Mouse (Mus musculus): ENCODE results near the gene Resp18. TPM values are rescaled to one million over a fixed set of nuclear protein-coding genes. Genes with fewer than 3 reads are reported as not detected.
"Not testable (repeated sequence)": the region's sequence is repeated elsewhere in the genome, so short reads cannot be mapped to it uniquely, and the experiment has no call there.

Resp18 gene
- polyA plus RNA-seq, 1 experiment from 2014 or later = 97.4 TPM

DNA sequence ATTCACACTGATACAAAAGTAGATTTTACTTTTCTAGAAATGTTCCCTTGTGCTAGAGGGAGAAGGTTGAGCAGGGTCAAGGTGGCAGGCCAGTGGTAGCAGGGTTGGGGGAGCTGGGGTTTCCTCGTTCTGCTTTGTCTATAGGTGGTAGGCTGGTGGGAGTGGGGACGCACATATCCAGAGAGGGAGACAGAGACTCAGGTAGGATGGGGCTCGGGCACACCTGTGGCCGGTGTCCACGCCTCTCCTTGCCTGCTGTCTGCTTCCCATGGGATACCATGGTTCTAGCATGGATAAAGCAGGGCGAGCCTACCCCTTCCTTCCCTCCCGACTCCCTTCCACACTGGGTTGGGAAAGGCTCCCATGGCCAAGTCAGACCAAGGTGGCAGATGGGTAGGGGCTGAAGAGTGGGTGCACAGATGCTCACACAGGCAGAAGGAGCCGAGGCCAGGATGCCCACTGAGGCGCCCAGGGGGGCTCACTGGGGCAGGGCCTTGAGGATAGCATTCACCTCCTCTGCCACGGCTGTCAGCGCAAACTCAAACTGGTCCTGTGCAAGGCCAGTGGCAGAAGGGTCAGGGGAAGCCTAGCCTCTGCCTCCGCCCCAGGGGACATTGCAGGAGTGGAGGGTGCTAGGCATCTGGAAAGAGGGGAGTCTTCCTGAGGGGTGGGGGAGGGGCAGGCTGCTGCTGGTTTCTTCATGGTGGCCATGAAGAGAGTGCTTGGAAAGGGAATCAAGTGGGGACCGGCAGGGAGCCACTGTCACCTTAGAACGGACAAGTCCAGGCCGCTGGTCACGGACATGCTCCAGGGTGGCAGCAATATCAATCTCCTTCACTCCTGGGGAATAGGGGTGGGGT is 30.9 kb downstream of the Resp18 start:
- 85% methylated on average over 16 of the region's 16 CpGs for WGBS
- no peaks in the 10 kb centered on the region for H3K9me3 ChIP-seq
- H3K4me3 ChIP-seq (replicated peaks) = no peak overlapping the region
- no peak for ATAC-seq
- no peak overlapping the region for H3K4me2 ChIP-seq (replicated peaks)
- peaks cover 26% of the 10 kb centered on the region for H3K4me1 ChIP-seq (replicated peaks)
- 0 out of 2 replicates have a peak overlapping the region, but pooled peaks have one; percentile 48 for H3K9ac ChIP-seq (replicated peaks)
- H3K27me3 ChIP-seq = no peaks in the 10 kb centered on the region
- H3K36me3 ChIP-seq = peaks cover 17% of the 10 kb centered on the region
- H3K27ac ChIP-seq = no peak overlapping the region

DNA sequence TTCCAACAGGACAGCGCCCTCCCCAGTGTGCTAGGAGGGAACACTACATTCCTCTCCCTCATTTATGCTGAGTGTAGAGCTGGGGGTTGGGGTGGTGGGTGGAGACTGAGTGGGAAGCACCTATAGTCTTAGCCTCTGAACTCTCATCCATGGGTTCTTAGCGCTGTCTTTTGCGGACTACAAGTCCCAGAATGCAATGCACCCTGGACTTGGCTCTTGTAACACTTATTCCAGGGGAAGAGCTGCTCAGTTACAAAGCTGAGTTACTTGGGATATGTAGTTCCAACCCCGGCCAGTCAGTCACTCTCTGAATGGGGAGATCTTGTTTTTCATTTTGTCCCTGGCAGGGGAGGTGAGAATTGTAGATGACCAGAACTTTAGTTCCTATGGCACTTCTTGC is 33.4 kb downstream of the Resp18 start:
- Histone ChIP-seq H3K27ac (no peak overlapping the region), H3K4me1 (replicated peaks) (peaks cover 15% of the 10 kb centered on the region), H3K36me3 (peaks cover 31% of the 10 kb centered on the region), H3K27me3 (no peaks in the 10 kb centered on the region), H3K4me3 (replicated peaks) (no peak overlapping the region), H3K9me3 (no peaks in the 10 kb centered on the region), H3K4me2 (replicated peaks) (no peak overlapping the region), H3K9ac (replicated peaks) (no peak overlapping the region)
- WGBS = 14% methylated on average over 4 of the region's 4 CpGs
- ATAC-seq = peak; percentile 67

DNA sequence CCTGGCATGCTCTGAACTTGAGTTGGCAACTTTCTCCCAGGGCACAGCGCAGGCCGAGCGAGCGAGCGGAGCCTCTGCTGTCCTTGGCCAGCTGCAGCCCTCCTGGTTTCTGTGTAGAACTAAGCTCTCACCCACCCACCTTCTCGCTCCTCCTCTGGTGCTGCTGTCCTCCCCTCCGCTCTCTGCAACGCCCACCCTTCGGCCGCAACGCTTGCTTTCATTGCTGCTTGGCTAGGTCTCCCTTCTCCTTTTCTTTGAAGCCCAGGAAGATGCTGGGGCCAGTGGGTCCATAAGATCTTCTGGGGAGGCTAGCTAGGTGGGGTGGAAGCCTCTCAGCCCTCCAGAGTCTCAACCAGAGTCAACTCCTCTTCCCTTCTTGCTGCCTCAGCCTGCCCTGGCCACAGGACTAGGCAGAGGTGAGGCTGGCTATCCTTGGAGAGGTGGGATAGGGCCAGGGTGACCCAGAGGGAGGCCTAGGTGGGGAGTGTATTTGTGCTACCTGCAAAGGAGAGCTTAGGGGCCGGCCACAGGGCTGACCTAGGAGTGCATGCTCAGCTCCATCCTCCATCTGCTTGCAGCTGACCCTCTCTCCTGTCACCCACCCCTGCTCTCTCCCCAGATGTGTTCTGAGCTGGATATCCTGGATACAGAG is 33.9 kb downstream of the Resp18 start:
- 85% methylated on average over 12 of the region's 12 CpGs for WGBS
- Histone ChIP-seq H3K27ac (no peak overlapping the region), H3K9ac (replicated peaks) (peak overlapping the region; percentile 32; the same call in 1 of the 2 replicates), H3K36me3 (peaks cover 36% of the 10 kb centered on the region), H3K9me3 (no peaks in the 10 kb centered on the region), H3K4me3 (replicated peaks) (no peak overlapping the region), H3K4me1 (replicated peaks) (peaks cover 15% of the 10 kb centered on the region), H3K4me2 (replicated peaks) (no peak overlapping the region), H3K27me3 (no peaks in the 10 kb centered on the region)
- peak; percentile 29; the same call in 1 of the 2 replicates for ATAC-seq

DNA sequence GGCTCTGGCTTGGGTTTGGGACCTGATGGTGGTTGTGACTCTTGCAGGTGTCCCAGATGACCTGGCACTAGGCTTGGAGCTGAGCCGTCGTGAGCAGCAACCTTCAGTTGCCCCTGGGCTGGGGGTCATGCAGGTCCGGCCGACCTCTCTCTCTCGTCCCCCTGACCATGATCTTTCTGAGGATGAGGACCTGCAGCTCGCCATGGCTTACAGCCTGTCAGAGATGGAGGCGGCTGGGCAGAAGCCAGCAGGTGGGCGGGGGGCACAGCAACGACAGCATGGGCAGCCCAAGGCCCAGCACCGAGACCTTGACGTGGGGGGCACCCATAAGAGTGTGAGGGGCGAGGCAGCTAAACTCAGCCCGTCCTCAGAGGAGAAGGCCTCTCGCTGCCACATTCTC is 34.8 kb downstream of the Resp18 start:
- H3K27ac ChIP-seq = no peak overlapping the region
- no peak overlapping the region for H3K4me3 ChIP-seq (replicated peaks)
- no peak overlapping the region for H3K4me2 ChIP-seq (replicated peaks)
- no peaks in the 10 kb centered on the region for H3K27me3 ChIP-seq
- no peaks in the 10 kb centered on the region for H3K9me3 ChIP-seq
- H3K36me3 ChIP-seq = peaks cover 38% of the 10 kb centered on the region
- peaks cover 15% of the 10 kb centered on the region for H3K4me1 ChIP-seq (replicated peaks)
- WGBS = 89% methylated on average over 13 of the region's 14 CpGs
- ATAC-seq = no peak
- no peak overlapping the region for H3K9ac ChIP-seq (replicated peaks)

DNA sequence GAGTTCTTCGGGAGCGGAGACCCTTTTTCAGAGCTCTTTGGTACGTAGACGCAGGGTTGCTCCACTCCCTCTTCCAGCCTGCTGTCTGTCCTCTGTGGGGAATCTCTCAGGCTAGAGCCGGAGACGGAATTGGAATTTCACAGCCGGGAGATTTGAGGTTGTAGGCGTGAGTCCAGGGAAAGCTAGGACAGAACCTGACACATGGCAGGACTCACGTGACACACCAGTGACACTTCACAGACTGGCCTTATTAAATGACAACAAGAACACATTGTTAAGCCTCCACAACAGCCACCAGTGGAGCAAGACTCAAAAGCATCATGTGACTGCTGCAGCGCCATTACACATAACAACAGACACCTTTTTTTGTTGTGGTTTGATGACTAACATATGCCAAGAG is 38.6 kb downstream of the Resp18 start:
- Histone ChIP-seq H3K27me3 (no peaks in the 10 kb centered on the region), H3K27ac (no peak overlapping the region), H3K4me2 (replicated peaks) (no peak overlapping the region), H3K4me1 (replicated peaks) (peaks cover 17% of the 10 kb centered on the region), H3K9ac (replicated peaks) (no peak overlapping the region), H3K36me3 (peaks cover 37% of the 10 kb centered on the region), H3K4me3 (replicated peaks) (no peak overlapping the region), H3K9me3 (no peaks in the 10 kb centered on the region)
- no peak for ATAC-seq
- WGBS = 87% methylated on average over 10 of the region's 10 CpGs

DNA sequence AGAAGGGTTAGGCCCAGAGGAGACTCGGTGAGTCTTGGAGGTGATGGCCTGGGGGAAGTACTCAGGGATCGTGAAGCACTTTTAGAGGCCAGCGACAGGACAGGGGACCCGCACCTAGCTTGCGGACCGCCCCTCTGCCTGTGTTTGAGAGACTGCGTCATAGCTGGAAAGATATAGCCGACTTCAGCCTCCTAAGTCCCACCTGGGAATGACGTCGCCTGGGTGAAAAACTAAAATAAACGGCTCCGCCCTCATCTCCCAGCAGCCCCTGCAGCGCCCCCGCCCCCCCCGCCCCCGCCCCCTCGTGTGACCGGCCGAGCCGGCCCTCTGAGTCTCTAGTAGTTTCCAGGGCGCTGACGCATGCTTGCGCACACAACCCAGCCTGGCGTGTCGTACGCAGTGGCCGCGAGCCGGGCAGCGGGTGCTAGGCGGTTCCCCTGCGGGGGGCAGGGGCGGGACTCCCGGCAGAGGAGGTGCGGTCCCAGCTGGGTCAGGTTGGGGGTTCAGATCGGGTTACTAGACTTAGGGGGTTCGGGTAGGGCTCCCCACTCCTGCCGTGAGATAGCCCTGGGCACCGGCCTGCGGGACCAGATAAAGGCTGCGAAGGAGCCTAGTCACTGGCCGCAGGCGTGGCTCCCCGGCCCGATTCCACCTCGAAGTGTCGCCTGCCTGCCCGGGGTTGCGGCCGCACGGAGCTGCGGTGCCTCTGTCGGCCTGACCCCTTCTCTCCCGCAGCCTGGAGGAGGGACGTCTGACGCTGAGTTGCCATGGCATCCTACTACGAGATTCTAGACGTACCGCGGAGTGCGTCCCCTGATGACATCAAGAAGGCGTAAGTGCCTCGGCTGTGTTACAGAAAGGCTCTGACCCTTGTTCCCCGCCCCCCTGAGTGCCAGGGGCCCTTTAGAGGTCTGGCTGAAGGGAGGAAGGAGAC is 41.8 kb downstream of the Resp18 start, which contains the start of gene Dnajb2:
TSS of gene Dnajb2 (plus strand) at position 290 of the 934 bp plus-strand sequence.
- ATAC-seq = peak; percentile 85
- under 1% methylated on average over 64 of the region's 64 CpGs for WGBS

DNA sequence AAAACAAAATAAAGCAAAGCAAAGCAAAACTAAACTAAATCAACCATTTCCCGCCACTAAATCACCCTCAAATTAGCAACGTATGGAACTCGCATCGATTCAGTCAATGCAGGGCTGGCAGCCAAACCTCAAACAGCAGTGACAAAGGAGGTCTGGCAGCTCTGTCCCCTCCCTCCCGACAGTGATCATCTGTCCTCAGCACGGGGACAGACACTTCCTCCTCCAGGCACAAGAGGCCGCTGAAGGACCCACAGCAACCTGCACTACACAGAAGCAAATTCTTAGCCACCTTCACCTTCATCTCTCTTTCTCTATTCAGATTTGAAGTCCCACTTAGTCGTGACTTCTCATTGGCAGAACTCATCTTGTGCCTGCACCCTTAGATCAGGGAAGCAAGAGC is 43.6 kb downstream of the Resp18 start:
- no peak overlapping the region for H3K9ac ChIP-seq (replicated peaks)

More for the DNA sequence above, 41.8 kb downstream of the Resp18 start, which contains the start of gene Dnajb2:
- Histone ChIP-seq H3K36me3 (peaks cover 19% of the 10 kb centered on the region), H3K4me3 (replicated peaks) (peak within 1 kb of the TSS; percentile 61), H3K9me3 (no peaks in the 10 kb centered on the region), H3K27me3 (peaks cover 3% of the 10 kb centered on the region; the same call in 1 of the 2 replicates), H3K27ac (peak within 1 kb of the TSS; percentile 88), H3K4me1 (replicated peaks) (peaks cover 19% of the 10 kb centered on the region), H3K4me2 (replicated peaks) (peak within 1 kb of the TSS; percentile 88), H3K9ac (replicated peaks) (peak within 1 kb of the TSS; percentile 87)

DNA sequence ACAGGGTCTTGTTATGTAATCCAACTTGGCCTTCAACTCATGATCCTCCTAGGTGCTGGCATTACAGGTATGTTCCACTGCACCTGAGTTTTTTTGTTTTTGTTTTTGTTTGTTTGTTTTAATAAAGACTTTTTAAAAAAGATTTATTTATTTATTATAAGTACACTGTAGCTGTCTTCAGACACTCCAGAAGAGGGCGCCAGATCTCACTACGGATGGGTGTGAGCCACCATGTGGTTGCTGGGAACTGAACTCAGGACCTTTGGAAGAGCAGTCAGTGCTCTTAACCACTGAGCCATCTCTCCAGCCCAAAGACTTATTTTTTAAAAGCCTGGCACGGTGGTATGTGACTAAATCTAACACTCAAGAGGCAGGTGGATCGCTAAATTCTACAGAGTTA is 45.7 kb downstream of the Resp18 start:
- WGBS = 65% methylated on average over 4 of the region's 4 CpGs
- H3K9me3 ChIP-seq = not testable (repeated sequence)

More for the DNA sequence above, 43.6 kb downstream of the Resp18 start:
- peaks cover 7% of the 10 kb centered on the region; the same call in 1 of the 2 replicates for H3K27me3 ChIP-seq
- no peak overlapping the region for H3K27ac ChIP-seq
- under 1% methylated on average over 8 of the region's 8 CpGs for WGBS
- peak overlapping the region; percentile 29 for H3K4me2 ChIP-seq (replicated peaks)
- H3K4me3 ChIP-seq (replicated peaks) = no peak overlapping the region
- ATAC-seq = peak; percentile 66
- H3K4me1 ChIP-seq (replicated peaks) = peaks cover 19% of the 10 kb centered on the region
- H3K9me3 ChIP-seq = no peaks in the 10 kb centered on the region
- peaks cover 5% of the 10 kb centered on the region; the same call in 1 of the 2 replicates for H3K36me3 ChIP-seq

DNA sequence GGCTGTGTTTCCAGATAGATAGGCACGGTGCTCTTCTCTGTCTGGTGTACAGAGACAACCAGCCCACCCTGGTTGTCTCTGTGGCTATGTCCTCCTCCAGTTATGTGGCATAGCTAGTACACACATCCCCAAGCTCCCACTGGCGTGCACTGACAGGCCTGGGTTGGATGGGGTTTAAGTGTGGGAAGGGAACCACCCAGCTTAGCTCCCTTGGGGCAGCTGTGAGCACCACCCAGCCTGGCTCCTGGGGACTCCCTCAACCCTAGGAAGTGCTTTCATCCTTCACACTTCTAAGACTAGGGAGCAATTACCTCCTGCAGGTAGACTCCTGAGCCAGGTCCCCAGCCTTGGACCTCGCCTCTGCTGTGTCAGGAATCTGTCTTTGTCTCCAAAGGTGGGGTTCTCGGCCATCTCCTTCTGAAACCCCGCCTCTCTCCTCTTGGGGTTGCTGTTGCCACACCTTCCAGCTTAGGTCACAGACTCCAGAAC is 46.5 kb downstream of the Resp18 start, which contains the start of gene A630095N17Rik:
TSS of gene A630095N17Rik (minus strand) at position 439 of the 489 bp plus-strand sequence.
- Histone ChIP-seq H3K4me2 (replicated peaks) (no peak within 1 kb of the TSS), H3K27ac (no peak within 1 kb of the TSS), H3K4me3 (replicated peaks) (no peak within 1 kb of the TSS), H3K9me3 (no peaks in the 10 kb centered on the region), H3K27me3 (peaks cover 12% of the 10 kb centered on the region; the same call in 1 of the 2 replicates), H3K36me3 (no peaks in the 10 kb centered on the region), H3K9ac (replicated peaks) (no peak within 1 kb of the TSS), H3K4me1 (replicated peaks) (peaks cover 11% of the 10 kb centered on the region)
- 71% methylated on average over 5 of the region's 5 CpGs for WGBS
- ATAC-seq = no peak

More for the DNA sequence above, 45.7 kb downstream of the Resp18 start:
- Histone ChIP-seq H3K4me1 (replicated peaks) (peaks cover 19% of the 10 kb centered on the region), H3K27me3 (peaks cover 12% of the 10 kb centered on the region; the same call in 1 of the 2 replicates)
- not testable (repeated sequence) for H3K9ac ChIP-seq (replicated peaks); H3K4me3 ChIP-seq (replicated peaks); H3K36me3 ChIP-seq; H3K4me2 ChIP-seq (replicated peaks); H3K27ac ChIP-seq; ATAC-seq

DNA sequence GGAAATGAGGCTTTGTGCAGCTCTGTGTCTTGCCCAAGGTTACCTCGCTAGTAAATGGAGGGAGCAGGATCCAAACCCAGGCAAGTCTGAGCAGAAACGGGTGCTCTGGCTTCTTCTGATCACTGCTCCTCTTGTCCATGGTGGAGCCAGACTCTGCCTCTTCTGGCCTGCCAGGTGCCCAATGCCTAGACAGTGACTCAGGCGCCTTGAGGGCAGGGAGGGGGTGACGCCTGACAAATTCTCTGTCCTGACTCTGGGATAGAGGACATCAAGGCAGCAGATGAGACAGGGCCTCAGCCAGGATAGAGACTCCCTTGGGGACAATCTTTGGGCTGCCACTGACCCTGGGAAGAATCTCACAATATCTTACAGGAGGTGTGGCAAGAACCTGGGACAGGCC is 47.0 kb downstream of the Resp18 start:
- Histone ChIP-seq H3K36me3 (no peaks in the 10 kb centered on the region), H3K4me2 (replicated peaks) (no peak overlapping the region), H3K27me3 (peaks cover 14% of the 10 kb centered on the region; the same call in 1 of the 2 replicates), H3K9me3 (no peaks in the 10 kb centered on the region), H3K4me1 (replicated peaks) (peaks cover 10% of the 10 kb centered on the region), H3K27ac (no peak overlapping the region), H3K9ac (replicated peaks) (no peak overlapping the region), H3K4me3 (replicated peaks) (no peak overlapping the region)
- ATAC-seq = no peak
- 75% methylated on average over 4 of the region's 4 CpGs for WGBS

DNA sequence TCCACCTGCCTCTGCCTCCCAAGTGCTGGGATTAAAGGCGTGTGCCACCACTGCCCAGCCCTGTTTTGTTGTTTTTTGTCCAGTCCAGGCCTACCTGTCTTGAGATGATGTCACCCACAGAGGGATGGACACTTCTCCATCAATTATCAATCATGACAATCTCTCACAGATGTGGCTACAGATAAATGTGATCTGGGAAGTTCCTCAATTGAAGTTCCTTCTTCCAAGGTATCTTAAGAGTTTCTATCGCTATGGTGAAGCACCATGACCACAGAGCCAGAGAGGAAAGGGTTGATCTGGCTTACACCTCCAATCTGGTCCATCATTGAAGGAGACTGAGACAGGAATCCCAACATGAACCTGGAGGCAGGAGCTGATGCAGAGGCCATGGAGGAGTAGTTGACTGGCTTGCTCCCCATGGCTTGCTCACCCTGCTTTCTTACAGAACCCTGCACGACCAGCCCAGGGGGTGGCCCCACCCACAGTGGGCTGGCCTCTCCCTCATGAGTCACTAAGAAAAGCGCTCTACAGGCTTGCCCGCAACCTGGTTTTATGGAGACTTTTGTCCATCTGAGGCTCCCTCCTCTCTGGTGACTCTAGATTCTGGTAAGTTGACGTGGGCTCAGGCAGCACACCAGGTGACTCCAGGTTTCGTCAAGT is 47.8 kb downstream of the Resp18 start:
- peaks cover 15% of the 10 kb centered on the region; the same call in 1 of the 2 replicates for H3K27me3 ChIP-seq
- H3K9ac ChIP-seq (replicated peaks) = no peak overlapping the region
- peaks cover 5% of the 10 kb centered on the region for H3K4me1 ChIP-seq (replicated peaks)
- WGBS = 72% methylated on average over 7 of the region's 7 CpGs
- no peak overlapping the region for H3K27ac ChIP-seq
- no peak overlapping the region for H3K4me2 ChIP-seq (replicated peaks)
- H3K9me3 ChIP-seq = no peaks in the 10 kb centered on the region
- H3K4me3 ChIP-seq (replicated peaks) = no peak overlapping the region
- no peak for ATAC-seq
- H3K36me3 ChIP-seq = no peaks in the 10 kb centered on the region
